Mouse (Mus musculus) CH12.LX (cell line): ENCODE data around the gene Plbd2.

Experiments
- POLR2A ChIP-seq: IDR thresholded peaks from 2 replicates; pipeline ENCODE4 v1.6.1; 2011; ENCODE audit warnings: low read depth, mild to moderate bottlenecking, improper control_type of control experiment, low read length
- TBP ChIP-seq: conservative IDR thresholded peaks from 2 replicates; pipeline ENCODE4 v1.6.1; 2011; ENCODE audit warnings: low read depth, low read length, improper control_type of control experiment
- TCF12 ChIP-seq: IDR thresholded peaks from 2 replicates; pipeline ENCODE4 v1.6.1; 2014; ENCODE audit warnings: low read depth, mild to moderate bottlenecking, inconsistent platforms, low read length, improper control_type of control experiment
- USF1 ChIP-seq: IDR thresholded peaks from 2 replicates; pipeline ENCODE4 v1.6.1; 2014; ENCODE audit warnings: low read depth, mild to moderate bottlenecking, inconsistent platforms, low read length, improper control_type of control experiment

DNA sequence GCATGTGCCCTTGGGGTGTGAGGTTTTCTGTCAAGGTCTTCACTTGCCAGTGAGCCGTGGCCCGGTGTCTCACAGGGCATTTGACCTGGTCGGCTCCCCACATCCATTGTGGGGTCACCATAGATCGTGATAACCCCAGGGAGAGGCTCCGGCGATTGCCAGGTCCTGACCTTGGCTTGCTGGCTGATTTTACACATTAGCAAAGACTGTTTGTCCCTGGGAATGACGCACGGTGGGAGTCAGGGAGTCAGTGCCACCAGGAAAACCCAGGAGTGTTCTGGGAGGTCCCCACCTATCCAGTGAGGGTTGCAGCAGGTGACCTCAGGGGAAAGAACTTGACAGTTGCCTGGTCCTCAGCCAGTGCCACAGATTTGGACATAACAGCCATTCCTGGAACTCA lies 30.7 kb downstream of the Plbd2 start, which contains the start of gene Sdsl:
- TF ChIP-seq TCF12: no peak
- no peak for TF ChIP-seq USF1
- no peak for TF ChIP-seq POLR2A
- TF ChIP-seq TBP: no peak
